Mouse (Mus musculus) layer of hippocampus, adult 11-12 months (tissue): ENCODE data around the gene Ap2m1.
"Not testable (repeated sequence)": the region's sequence is repeated elsewhere in the genome, so short reads cannot be mapped to it uniquely, and the experiment has no call there.

ENCODE experiments used
- DNase-seq: peaks from one replicate; pipeline ENCODE4 v3.0.0; 2022; ENCODE audit warnings: low spot score

Gene Ap2m1

DNA sequence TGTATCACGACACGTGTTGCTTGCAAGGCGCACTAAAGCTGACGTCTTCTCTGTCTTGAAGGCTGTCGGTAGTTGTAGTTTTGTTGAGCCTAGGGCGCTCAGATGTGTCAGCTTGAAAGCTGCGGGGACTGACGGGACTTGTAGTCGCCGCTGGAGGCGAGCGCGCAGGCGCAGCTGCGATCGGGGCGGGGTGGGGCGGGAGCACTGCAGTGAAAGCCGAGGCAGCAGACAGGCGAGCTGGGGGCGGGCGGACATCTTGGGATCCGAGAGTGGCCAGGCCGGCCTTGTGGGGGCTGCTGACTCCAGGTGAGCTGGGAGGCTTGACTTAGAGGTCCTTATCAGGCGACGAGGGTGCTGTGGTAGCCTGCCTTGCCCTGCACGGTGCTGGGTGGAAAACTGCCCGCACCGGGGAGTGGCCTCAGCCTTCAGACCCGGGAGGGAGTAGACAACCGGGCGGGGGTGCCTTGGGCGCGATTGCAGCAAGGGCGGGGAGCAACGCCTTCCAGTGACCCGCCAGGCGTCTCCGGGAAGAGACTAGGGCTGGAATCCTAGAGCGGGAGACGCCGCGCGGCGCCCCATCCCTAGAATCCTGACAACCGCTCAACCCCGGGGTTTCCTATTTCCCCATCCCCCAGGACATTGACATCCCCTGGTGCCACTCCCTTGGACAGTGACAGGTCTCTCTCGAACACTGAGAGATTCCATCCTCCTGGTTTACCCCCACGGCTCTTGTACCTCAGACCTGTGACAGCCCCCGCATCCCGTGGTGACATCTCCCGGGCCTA is at the start of gene Ap2m1:
Gene Ap2m1, plus strand, starts transcription at position 183 of the 785 bp plus-strand sequence.
- DNase-seq = peak; percentile 96

DNA sequence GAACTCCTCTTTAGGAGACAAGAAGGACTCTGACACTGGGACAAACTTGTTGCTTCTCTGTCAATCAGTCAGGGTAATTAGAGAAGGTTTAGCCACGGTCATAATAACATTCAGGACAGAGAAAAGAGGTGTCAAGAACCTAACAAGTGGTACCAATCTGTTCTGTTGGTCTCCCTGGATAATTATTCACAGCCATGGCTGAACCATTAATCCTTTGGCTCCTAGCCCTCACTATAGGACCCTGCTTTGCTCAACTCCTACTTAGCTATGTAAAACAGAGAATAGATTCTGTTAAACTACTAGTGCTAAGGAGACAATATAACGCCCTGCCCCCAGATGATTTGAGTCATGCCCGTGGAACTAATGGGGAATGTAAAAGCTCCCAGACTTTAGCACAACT is 49.2 kb upstream of the Ap2m1 start:
- DNase-seq = no peak

DNA sequence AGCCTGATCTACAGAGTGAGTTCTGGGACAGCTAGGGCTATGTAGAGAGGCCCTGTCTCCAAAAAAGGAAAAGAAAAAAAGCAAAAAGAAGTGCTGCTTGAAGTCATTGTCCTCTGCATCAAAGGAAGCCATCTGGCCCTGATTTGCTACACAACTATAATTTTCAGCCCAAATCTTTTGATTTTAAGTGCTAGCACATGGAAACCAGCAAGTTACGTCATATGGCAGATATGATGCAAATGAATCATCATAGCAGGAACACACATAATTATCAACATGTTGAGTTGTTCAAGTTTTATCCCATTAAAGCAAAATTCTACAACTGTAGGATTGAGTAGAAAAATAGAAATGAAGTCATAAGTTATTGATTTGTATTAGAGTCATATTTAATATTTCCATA is 47.1 kb upstream of the Ap2m1 start:
- no peak for DNase-seq

DNA sequence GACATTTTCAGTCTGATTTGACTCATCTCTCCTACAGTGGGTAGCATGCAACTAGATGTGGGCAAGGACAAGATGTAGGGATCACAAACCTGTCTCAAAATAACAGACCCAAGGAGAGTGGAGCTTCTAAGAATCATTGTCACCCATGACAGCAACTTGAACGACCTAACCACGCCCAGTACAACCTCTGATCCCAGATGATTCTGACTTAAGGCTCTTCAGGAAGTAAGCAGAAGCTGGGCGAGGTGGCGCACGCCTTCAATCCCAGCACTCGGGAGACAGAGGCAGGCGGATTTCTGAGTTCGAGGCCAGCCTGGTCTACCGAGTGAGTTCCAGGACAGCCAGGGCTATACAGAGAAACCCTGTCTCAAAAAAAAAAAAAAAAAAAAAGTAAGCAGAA is 46.5 kb upstream of the Ap2m1 start:
- not testable (repeated sequence) for DNase-seq

DNA sequence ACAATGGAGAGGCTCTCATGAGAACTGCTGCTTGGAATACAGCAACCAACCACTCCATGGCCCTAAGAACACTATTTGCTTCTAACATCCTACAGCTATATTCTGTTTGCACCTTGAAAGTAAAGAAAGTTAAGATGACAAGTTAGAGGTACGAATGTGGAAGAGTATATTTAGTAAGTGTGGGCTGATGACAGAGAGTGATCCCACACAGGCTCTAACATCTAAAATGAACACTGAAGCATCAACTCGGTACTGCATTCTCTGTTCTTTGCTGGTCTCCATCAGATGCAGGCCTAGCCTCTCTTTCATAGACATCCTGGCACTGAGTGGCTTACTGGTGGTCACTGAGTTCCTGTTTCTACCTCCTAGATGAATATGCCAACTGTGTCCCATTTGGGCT is 46.0 kb upstream of the Ap2m1 start:
- DNase-seq = no peak

DNA sequence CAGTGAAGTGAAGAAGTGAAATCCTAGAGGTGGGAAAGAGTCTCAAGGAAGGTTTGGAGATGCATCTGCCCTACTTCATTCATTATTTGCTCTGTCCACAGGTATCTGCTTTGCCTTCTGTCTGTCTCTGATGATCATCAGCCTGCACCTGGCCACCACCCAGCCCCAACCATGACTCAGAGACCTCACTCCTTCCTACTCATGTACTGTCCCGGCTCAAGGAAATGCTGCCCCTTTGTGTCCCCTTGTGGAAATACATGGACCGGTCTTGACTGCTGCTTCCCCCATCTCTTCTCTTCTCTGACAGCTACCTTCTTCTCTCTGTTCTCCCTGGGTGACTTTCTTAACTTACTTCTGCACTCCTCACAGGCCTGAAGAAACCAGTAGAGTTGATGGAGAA is 44.7 kb upstream of the Ap2m1 start:
- DNase-seq = no peak

DNA sequence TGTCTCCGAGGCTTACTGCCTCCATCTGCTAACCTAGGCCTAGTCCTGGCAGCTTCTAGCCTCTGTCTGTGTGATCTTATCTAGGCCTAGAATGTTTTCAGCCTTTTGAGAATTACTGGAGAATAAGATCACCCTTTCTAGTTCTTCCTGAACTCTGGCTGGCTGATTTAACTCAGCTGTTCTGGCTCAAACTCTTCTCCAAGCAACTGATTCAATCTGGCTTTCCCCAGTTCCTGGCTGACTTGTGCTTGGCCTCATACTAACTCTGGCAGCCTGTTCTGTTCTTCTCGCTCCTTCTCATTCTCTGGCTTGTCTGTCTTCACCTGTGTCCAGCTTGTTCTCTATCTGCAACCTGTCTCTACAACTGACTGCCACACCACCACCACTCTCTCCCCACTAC is 44.0 kb upstream of the Ap2m1 start:
- DNase-seq = no peak

DNA sequence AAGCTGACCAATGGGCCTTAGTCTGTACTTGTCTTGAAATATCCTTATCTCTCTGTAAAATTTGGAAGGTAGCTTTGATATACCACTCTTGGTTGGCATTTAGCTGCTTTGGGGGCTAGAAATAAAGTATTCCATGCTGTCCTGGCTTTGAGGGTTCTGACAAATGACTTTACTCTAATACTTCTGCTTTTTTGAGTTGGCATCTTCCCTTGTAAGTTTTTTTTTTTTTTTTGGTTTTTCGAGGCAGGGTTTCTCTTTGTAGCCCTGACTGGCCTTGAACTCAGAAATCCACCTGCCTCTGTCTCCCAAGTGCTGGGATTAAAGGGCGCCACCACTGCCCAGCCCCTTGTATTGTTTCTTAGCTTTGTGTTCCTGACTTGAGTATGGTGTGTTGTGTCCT is 41.8 kb upstream of the Ap2m1 start:
- no peak for DNase-seq

DNA sequence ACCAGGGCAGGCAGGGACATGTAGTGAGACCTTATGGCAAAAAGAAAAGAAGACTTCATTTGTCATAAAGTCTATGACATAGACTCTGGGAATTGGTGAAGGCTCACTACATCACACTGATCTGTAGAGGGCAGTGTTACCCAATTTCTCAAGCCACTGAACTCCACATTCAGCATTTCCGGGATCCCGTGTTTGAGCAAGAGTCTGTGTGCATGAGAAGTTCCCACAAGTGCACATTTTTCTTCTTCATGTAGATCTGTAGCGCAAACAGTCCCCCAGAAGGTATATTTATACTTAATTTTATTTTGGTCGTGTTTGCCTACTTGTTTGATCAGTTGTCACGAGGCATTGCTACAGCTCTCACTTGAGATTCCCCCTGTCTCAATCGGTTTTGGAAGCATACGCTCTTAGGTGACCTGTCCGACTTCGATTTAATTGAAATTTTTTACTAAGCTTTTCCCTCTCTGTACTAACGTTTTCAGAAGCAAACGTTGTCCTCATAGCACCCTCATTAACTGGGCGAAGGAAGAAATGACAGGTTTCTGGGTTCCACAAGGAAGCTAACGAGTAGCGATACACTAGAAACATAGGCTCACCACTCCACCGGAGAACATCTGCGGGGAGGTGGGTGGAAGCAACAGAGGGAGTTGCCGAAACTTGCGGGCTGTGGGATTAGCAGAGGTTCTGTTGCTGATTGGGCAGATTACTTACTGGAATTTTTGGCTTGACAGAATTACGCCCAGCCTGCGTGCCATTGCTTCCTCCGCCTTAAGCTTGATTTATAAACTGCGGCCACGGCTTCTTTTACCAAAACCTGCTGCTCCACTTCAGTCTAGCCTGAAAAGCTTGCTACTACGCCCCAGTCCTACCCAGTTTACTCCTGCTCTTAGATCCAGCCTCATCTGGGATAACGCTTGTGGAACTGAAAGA is 38.3 kb upstream of the Ap2m1 start:
- DNase-seq = peak; percentile 71

DNA sequence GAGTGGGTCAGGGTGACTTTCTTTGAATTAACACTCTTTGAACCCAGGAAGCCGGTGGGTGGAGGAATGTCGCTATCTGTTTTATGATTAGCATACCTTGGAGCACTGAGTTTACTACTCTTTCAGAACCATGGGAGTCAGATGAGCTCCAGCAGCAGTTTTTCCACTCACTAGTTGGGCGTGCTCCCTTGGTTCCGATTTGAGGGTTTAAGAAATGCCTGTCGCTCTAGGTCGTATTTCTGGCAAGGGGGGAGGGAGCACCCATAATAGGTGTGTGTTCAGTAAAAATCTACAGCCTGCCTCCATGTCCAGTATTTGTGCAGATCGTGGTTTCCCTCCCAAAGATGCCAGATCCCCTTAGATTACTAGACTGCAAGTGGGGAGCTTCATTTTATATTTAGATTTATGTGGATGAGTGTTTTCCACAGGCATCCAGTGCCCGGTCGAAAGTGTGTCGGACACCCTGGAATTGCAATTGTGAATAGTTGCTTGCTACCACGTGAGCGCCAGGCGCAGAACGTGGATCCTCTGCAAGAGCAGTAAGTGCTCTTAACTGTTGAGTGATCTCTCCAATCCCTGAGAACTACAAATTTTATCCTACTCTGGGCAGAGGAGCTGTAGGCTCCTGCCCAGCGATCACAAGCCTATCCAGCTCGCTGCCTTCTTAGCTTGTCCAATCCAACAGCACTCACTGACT is 37.1 kb upstream of the Ap2m1 start:
- DNase-seq = no peak

DNA sequence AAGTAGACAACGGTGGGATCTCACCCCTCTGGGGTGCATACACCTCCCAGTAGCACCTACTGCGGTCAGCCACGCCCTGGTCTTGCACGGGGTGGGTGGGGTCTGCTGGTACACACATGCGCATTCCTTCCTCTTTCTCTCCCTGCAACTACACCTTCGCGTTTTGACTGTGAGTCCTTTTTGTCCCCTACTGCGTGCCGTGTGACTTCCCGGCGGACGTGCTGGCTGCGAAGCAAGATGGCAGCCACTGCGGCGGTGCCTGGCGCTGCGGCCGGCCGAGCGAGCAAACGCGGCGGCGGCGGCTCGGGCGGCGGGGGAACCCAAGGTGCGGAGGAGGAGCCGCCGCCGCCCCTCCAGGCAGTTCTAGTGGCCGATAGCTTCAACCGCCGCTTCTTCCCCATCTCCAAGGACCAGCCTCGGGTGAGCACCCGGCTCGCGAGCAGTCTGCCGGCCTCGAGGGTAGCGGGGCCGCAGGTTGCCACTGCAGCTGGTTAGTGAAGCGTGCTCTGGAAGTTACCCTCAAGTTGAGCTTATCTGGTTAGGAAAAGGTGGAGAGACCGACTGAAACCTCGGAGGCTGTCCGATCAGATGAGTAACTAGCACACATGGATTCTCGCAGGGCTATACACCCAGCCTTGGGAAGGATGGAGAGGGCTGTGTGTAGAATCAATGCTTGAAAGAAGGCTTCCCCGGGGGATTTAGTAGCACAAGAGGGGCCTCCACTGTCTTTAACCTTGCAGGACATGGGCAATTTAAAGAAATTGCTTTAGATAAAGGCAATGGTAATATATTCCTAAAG is 36.4 kb upstream of the Ap2m1 start, which contains the start of gene Eif2b5:
Gene Eif2b5, plus strand, starts transcription at position 141 of the 799 bp plus-strand sequence.
- DNase-seq = peak; percentile 94

DNA sequence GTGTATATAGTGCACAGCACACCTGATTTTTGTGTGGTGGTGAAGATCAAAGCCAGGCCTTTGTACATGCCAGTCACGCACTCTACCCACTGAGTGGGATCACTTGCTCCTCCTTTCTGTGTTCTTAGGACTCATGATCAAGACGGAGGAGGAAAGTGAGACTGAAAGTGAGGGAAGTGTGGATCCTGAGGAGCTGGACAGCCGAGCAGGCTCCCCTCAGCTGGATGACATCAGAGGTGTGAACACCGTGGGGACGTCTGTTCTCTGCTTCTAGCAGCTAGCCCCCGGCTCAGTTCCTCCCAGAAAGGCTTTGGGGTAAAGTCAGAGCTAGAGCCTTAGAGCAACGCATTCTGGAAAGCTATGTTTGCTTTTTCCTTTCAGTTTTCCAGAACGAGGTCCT is 29.3 kb upstream of the Ap2m1 start:
- no peak for DNase-seq

DNA sequence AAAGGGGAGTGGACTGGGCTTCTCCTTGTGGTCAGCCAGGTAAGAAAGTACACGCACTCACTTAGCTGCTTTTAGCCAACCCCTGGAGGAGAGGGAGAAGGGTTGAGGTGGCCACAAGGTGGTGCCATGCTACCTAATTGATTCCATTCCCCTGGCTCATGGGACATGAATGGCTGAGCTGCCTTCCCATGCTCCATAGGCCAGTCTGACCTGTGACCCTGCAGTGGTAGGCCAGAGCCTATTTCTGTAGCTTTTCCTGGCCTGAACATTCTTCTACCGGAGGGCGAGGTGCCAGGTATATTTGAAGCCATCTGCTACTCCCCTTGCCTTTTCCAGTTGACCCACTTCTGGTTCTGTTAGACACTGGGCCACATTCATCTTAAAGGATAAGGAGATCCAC is 25.9 kb upstream of the Ap2m1 start:
- DNase-seq = no peak

DNA sequence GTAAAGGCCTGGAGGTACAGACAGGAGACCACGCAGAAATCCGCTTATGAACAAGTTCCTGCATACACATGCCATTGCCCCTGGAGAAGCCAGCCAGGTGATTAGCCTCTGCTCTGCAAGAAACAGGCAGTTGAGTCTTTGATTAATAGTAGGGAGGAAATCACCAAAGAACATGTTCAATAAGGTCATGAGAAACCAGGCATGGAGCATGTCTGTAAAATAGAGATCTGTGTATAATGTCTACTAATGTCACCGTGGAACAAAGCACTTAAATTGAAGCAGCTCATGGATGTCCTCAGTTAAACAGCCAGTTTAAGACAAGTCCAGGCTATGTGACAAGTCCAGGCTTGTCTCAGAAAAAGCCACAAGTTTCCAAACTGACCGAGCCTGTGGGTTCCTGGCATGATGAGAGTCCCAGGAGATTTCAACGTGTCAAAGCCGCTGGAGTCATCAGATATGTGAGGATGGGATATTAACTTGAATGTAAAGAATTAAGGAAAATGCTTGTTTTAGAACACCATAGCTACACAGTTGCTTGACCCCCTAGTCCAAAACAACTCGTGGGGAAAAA is 23.9 kb upstream of the Ap2m1 start:
- no peak for DNase-seq

DNA sequence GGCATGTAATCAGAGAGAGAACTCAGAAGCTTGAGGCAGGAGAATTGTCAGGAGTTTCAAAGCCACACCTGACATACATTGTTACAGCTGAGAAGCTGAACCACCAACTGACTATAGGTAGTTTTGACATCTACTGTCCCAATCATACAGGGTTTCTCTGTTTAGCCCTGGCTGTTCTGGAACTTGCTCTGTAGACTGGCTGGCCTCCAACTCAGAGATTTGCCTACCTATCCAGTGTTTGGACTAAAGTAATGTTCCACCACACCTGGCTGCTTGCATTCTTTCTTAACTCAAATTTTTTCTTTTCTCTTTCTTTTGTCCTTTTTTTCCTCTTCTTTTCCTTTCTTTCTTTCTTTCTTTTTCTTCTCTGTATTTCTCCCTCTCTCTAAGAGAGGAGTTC is 19.2 kb upstream of the Ap2m1 start:
- DNase-seq = no peak

DNA sequence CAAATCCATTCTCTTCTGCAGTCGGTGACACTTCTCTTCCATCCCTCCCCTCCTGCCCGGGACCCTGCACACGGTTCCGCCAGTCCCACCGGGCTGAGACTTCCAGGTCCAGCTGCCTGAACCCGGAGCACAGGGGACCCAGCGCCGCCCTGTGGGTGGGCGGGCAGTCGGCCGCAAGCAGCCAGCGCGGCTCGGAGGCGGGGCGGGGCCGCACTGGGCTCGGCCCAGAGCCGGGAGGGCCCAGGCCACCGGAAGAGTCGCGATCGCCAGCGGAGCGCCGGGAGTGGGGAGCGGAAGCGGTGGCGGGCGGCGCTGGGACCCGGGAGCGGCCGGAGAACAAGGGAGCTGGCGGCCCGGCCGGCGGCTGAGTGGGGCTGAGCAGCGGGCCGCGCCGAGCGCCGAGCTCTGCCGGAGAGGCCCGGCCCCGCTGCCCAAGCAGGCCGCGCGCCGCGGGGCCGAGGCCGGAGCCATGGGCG is 18.5 kb upstream of the Ap2m1 start, which contains the start of gene Dvl3:
Gene Dvl3, plus strand, starts transcription at position 257 of the 476 bp plus-strand sequence.
- peak; percentile 86 for DNase-seq

DNA sequence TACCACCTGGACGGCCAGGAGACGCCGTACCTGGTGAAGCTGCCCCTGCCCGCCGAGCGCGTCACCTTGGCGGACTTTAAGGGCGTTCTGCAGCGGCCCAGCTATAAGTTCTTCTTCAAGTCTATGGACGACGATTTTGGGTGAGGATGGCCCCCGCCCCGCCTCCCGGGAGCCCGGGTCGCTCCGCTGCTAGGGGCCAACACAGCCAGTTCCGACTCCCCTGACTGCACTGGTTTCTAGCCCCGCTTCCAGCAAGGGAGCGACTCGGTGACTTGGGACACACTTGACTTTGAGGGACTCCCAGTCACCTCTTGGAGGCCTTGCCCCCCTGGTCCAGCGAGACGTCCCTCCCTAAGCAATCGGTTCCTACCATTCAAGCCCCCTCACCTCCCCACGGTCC is 18.1 kb upstream of the Ap2m1 start:
- DNase-seq = no peak

DNA sequence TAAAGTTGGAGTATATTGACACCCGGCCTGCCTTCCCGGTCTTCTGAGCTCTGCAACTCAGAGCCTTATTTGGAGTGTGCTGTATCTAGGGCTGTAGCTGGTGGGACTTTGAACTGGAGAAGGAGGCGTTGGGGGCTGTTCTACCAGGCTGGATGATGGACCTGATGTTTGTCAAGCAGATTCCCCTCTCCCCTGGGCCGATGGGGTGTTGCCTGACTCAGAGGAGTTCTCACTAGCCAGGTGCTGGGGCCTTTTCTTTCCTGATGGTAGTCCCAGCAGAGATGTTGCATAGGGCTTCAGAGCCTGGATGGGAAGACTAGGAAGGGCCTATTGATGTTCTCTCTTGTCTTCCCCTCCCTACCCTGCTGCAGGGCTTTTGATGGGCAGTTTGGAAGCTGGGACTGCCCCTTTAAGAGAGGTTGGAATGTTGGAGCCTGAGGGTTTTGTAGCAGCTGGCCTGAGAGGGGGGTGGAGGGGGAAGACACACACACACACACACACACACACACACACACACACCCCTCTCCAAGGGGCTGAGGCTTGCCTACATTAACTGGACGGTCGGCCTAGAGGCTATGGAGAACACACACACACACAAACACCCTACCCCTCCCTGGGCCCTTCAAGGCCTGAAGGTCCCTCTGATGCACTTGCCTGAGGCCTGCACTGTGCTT is 17.4 kb upstream of the Ap2m1 start:
- peak; percentile 20 for DNase-seq

DNA sequence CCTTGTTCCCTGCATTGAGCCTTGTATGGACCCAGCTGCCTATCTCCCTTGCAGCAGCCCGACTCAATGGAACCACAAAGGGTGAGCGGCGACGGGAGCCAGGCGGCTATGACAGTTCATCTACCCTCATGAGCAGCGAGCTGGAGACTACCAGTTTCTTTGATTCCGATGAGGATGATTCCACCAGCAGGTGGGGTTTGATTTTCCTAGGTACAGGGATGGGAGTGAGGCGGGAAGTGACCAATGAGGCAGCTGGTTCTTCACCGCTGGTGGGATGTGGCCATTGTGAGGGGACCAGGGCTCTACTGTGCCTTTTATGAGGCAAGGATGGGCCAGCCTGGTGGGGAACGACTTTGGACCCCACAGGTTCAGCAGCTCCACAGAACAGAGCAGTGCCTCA is 11.4 kb upstream of the Ap2m1 start:
- no peak for DNase-seq

DNA sequence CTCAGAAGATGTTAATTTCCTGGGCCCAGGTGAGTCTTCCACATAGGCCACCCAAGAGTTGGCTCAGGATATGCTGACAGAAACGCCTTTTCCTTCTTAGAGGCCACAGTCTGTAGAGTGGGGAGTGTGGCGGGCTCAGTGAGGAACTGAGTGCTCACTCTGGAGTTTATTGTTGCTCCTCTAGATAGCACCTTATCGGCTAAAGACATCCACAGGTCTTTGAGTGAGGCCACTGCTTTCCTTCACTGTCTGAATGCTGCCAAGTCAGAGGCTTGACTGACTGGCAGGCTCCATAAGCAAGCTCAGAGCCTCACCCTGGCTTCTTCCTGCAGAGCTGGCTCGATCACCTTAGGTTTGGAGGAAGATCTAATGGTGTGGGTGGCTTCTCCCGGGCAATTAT is 6.5 kb upstream of the Ap2m1 start:
- no peak for DNase-seq

DNA sequence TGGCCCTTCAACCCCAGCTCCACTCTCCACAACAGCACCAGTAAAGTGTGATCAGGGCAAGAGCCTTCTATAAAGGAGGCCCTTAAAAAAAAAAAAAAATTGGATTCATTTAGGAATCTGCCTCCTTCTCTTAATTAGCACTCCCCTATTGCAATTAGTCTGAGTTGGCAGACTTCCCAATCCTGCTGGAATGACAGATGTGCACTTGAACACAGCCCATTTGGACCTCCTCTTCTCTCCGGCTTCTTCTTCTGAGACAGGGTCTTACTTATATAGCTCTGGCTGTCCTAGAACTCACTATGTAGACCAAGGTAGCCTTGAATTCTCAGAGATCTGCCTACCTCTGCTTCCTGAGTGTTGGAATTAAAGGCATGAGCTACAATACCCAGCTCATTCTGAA is 5.9 kb upstream of the Ap2m1 start:
- no peak for DNase-seq
